Mouse (Mus musculus): ENCODE results near the gene Xrcc6. TPM values are rescaled to one million over a fixed set of nuclear protein-coding genes. Genes with fewer than 3 reads are reported as not detected.

The Xrcc6 gene
- polyA plus RNA-seq, 1 experiment from 2014 or later = 89.4 TPM

Other genes with a start within 250 kb of the Xrcc6 start
- 35.1 and 40.3 TPM in 2 replicates for gene Zc3h7b, start 242.8 kb upstream of the Xrcc6 start, polyA plus RNA-seq (2015; fragmentation: Nextera tagmentation; extraction: Ambion mirVana)
- gene Rangap1, start 242.3 kb upstream of the Xrcc6 start, polyA plus RNA-seq (2015; fragmentation: Nextera tagmentation; extraction: Ambion mirVana) = 101 and 109 TPM in 2 replicates
- gene Tef, start 185.4 kb upstream of the Xrcc6 start, polyA plus RNA-seq (2015; fragmentation: Nextera tagmentation; extraction: Ambion mirVana) = 25.7 and 28.9 TPM in 2 replicates
- gene Tob2, start 129.0 kb upstream of the Xrcc6 start, polyA plus RNA-seq (2015; fragmentation: Nextera tagmentation; extraction: Ambion mirVana) = 29.6 and 32.6 TPM in 2 replicates
- gene Phf5a, start 115.9 kb upstream of the Xrcc6 start, polyA plus RNA-seq (2015; fragmentation: Nextera tagmentation; extraction: Ambion mirVana) = 167 and 172 TPM in 2 replicates
- gene Aco2, start 115.5 kb upstream of the Xrcc6 start, polyA plus RNA-seq (2015; fragmentation: Nextera tagmentation; extraction: Ambion mirVana) = 281 and 293 TPM in 2 replicates
- gene Polr3h, start 61.6 kb upstream of the Xrcc6 start, polyA plus RNA-seq (2015; fragmentation: Nextera tagmentation; extraction: Ambion mirVana) = 95.5 and 98.5 TPM in 2 replicates
- 35.2 and 38.1 TPM in 2 replicates for gene Csdc2, start 51.1 kb upstream of the Xrcc6 start, polyA plus RNA-seq (2015; fragmentation: Nextera tagmentation; extraction: Ambion mirVana)
- 33.6 and 37.3 TPM in 2 replicates for gene Pmm1, start 26.9 kb upstream of the Xrcc6 start, polyA plus RNA-seq (2015; fragmentation: Nextera tagmentation; extraction: Ambion mirVana)
- gene 1700029P11Rik, start 7.3 kb upstream of the Xrcc6 start, polyA plus RNA-seq (2015; fragmentation: Nextera tagmentation; extraction: Ambion mirVana) = not detected in 2 replicates
- 28.4 and 28.9 TPM in 2 replicates for gene Desi1, start 46.0 kb downstream of the Xrcc6 start, polyA plus RNA-seq (2015; fragmentation: Nextera tagmentation; extraction: Ambion mirVana)
- gene Snu13, start 59.8 kb downstream of the Xrcc6 start, polyA plus RNA-seq (2015; fragmentation: Nextera tagmentation; extraction: Ambion mirVana) = 283 and 300 TPM in 2 replicates
- not detected in 2 replicates for gene 4930407I10Rik, start 71.3 kb downstream of the Xrcc6 start, polyA plus RNA-seq (2015; fragmentation: Nextera tagmentation; extraction: Ambion mirVana)
- gene Mei1, start 82.2 kb downstream of the Xrcc6 start, polyA plus RNA-seq (2015; fragmentation: Nextera tagmentation; extraction: Ambion mirVana) = 0.10 TPM in 1 of 2 replicates, not detected in the other
- gene Ccdc134, start 140.1 kb downstream of the Xrcc6 start, polyA plus RNA-seq (2015; fragmentation: Nextera tagmentation; extraction: Ambion mirVana) = 17.3 and 19.5 TPM in 2 replicates
- gene Srebf2, start 159.3 kb downstream of the Xrcc6 start, polyA plus RNA-seq (2015; fragmentation: Nextera tagmentation; extraction: Ambion mirVana) = 134 and 144 TPM in 2 replicates
- 0.41 and 0.62 TPM in 2 replicates for gene Shisa8, start 225.0 kb downstream of the Xrcc6 start, polyA plus RNA-seq (2015; fragmentation: Nextera tagmentation; extraction: Ambion mirVana)
- gene Tnfrsf13c, start 236.5 kb downstream of the Xrcc6 start, polyA plus RNA-seq (2015; fragmentation: Nextera tagmentation; extraction: Ambion mirVana) = 0.15 TPM in 1 of 2 replicates, not detected in the other